Mouse (Mus musculus) brain, embryonic 14.5 days (tissue): ENCODE measurements around the gene Nuf2.

Experiments
- CTCF ChIP-seq: fragments of 200-500 bp; IDR thresholded peaks from 2 replicates; pipeline ENCODE4 v1.5.1; 2012; ENCODE audit warnings: inconsistent platforms, mild to moderate bottlenecking, moderate library complexity, borderline replicate concordance; ENCODE audit not compliant: insufficient read depth, insufficient read length; ENCODE audit errors: extremely low read depth
- POLR2A ChIP-seq: fragments of 200-500 bp; IDR thresholded peaks from 2 replicates; pipeline ENCODE4 v1.6.1; 2012; ENCODE audit warnings: mild to moderate bottlenecking, inconsistent platforms, borderline replicate concordance; ENCODE audit not compliant: poor library complexity, insufficient read depth, insufficient read length, severe bottlenecking; ENCODE audit errors: extremely low read depth

DNA sequence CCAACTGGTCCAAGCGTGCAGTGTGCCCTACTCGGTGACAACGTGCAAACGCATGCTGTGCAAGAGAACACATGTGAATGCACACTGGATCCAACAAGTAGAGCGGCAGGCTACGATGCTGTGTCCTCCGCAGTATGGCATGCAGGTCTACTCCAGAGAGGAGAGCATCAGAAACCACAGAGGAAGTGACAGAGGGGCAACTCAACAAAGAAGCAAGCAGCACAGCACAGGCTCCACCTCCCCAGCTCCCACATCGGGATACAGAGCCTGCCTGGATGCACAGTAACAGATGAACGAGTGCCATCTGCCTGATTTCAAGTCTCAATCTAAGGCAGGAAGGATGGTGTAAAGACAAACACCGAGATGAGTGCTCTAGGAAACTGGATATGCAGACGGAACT, 11.9 kb downstream of the Nuf2 start:
- no peak for TF ChIP-seq CTCF
- TF ChIP-seq POLR2A, result no peak
